Mouse (Mus musculus): ENCODE data around the gene Ssh3. TPM values are rescaled to one million over a fixed set of nuclear protein-coding genes. Genes with fewer than 3 reads are reported as not detected.
A peak's percentile ranks its signal among the peaks of the same experiment; 100 is the strongest.

Ssh3 gene
- polyA plus RNA-seq (2015; fragmentation: Nextera tagmentation; extraction: Ambion mirVana), result 18.1 and 18.5 TPM in 2 replicates

DNA sequence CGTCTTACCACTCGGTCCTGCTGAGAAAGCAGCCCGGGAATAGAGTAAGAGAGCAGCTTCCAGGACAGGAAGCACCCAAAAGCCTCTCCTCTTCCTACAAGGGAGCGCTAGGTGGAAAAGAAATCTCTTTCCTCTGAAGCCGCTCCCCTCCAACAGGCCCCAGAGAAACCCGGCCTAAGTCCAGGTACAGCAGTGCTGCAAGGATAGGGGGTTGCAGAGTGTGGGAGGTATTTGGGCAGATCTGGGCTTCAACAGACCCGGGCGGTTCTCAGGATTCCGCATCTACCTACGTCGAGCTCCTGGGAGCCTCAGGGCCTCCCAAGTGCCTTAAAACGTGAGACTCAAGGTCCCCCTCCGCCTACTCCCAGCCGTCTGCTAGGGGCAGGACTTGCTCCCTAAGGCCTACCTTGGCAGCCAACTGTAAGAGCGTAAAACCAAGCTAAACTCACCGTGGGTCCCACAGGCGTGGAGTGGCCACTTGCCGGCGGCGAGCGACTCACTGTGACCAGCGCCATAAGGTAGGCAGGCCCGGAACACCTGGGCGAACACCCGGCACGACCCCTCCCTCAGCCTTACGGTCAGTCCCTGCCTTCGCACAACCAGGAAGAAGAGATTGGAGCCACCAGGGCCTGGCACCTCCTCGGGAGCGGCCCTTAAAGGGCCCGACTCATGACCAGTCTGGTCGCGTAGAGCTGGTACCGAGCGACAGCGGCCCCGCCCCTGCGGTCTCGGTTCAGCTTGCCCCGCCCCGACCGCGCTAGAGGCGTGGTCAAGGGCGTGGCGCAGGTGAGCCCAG lies at the start of gene Ssh3:
Ssh3 (minus strand) TSS at position 615 of the 796 bp plus-strand sequence.
- Histone ChIP-seq H3K36me3 (ENCODE audit: control insufficient read depth, insufficient read depth) (peaks cover 23% of the 10 kb centered on the region; the same call in 1 of the 2 replicates), H3K9me3 (ENCODE audit: control insufficient read depth) (no peaks in the 10 kb centered on the region), H3K27me3 (replicated peaks; ENCODE audit: control insufficient read depth, insufficient read depth, low read length) (no peaks in the 10 kb centered on the region), H3K4me3 (ENCODE audit: low read depth, low read length) (peak within 1 kb of the TSS; percentile 62), H3K9ac (ENCODE audit: low read depth, low read length) (peak within 1 kb of the TSS; percentile 70), H3K27ac (ENCODE audit: low read depth, low read length) (peak within 1 kb of the TSS; percentile 84), H3K4me1 (replicated peaks; ENCODE audit: control insufficient read depth, insufficient read depth, low read length) (no peaks in the 10 kb centered on the region), H3K4me2 (replicated peaks; ENCODE audit: low read depth) (peak within 1 kb of the TSS; percentile 77)
- ATAC-seq, result peak; percentile 96
- TF ChIP-seq CTCF (IDR thresholded peaks at IDR 0.05; ENCODE audit: low read depth), result no peak
- 6% methylated on average over 46 of the region's 46 CpGs for WGBS

DNA sequence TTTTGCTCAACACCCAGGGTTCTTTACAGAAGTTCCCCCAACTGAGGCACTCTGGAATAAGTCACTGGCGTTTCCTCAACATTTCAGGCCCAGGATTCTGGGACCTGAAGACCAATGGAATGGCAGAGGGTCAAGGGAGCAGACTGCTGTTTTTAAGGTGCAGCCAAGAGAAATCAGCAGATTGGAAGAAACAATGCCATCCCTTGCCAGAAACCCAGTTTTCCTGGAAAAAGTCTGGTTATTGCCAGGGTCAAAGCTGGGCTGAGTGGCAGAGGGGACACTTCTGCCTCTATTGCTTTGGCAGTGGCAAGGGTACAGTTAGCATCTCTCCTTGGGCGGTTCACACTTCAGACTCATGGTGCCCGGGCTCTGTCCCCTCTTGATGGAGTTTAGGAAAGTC lies 48.2 kb upstream of the Ssh3 start:
- H3K4me2 ChIP-seq (replicated peaks; ENCODE audit: low read depth), result no peak overlapping the region

DNA sequence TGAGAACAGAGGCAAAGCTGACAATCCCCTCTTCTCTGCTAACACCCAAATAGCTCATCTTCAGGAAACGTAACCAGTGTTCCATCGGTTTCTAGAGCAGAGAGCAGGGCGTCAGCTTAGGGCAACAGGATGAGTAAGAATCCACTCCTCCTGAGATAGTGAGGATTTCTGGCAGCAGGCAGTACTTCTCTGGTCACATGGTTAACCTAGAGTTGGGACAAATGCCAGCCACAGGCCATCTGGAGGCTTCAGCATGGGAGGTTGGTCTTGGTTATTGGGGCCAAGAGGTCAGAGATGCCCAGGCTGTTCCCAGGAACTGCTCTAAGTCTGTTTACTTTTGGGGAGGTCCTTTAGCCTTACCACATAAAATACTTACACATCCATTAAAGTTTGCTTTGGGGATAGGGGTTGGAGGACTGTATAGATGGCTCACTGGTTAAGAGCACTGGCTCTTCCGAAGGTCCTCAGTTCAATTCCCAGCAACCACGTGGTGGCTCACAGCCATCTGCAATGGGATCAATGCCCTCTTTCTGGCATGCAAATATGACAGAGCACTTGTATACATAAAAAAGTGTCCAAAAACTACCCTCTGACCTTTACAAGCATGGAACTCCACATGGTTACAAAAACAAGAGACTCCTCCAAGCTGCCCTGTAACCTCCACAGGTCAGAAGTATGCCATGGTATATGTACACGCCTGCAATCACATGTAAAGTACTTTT lies 46.4 kb upstream of the Ssh3 start:
- Histone ChIP-seq H3K27me3 (replicated peaks; ENCODE audit: control insufficient read depth, insufficient read depth, low read length) (no peaks in the 10 kb centered on the region), H3K36me3 (ENCODE audit: control insufficient read depth, insufficient read depth) (peaks cover 35% of the 10 kb centered on the region), H3K4me1 (replicated peaks; ENCODE audit: control insufficient read depth, insufficient read depth, low read length) (no peaks in the 10 kb centered on the region), H3K4me2 (replicated peaks; ENCODE audit: low read depth) (no peak overlapping the region), H3K9ac (ENCODE audit: low read depth, low read length) (no peak overlapping the region), H3K27ac (ENCODE audit: low read depth, low read length) (0 out of 2 replicates have a peak overlapping the region, but pooled peaks have one; percentile 15), H3K9me3 (ENCODE audit: control insufficient read depth) (no peaks in the 10 kb centered on the region), H3K4me3 (ENCODE audit: low read depth, low read length) (no peak overlapping the region)
- no peak for TF ChIP-seq CTCF (IDR thresholded peaks at IDR 0.05; ENCODE audit: low read depth)
- 49% methylated on average over 6 of the region's 6 CpGs for WGBS
- peak; percentile 24; the same call in 1 of the 2 replicates for ATAC-seq

More for the DNA sequence above, 48.2 kb upstream of the Ssh3 start:
- no peak for ATAC-seq
- Histone ChIP-seq H3K27me3 (replicated peaks; ENCODE audit: control insufficient read depth, insufficient read depth, low read length) (no peaks in the 10 kb centered on the region), H3K9ac (ENCODE audit: low read depth, low read length) (no peak overlapping the region), H3K9me3 (ENCODE audit: control insufficient read depth) (no peaks in the 10 kb centered on the region), H3K27ac (ENCODE audit: low read depth, low read length) (no peak overlapping the region), H3K4me1 (replicated peaks; ENCODE audit: control insufficient read depth, insufficient read depth, low read length) (no peaks in the 10 kb centered on the region), H3K4me3 (ENCODE audit: low read depth, low read length) (no peak overlapping the region), H3K36me3 (ENCODE audit: control insufficient read depth, insufficient read depth) (peaks cover 49% of the 10 kb centered on the region)
- TF ChIP-seq CTCF (IDR thresholded peaks at IDR 0.05; ENCODE audit: low read depth), result no peak
- 91% methylated on average over 3 of the region's 3 CpGs for WGBS

DNA sequence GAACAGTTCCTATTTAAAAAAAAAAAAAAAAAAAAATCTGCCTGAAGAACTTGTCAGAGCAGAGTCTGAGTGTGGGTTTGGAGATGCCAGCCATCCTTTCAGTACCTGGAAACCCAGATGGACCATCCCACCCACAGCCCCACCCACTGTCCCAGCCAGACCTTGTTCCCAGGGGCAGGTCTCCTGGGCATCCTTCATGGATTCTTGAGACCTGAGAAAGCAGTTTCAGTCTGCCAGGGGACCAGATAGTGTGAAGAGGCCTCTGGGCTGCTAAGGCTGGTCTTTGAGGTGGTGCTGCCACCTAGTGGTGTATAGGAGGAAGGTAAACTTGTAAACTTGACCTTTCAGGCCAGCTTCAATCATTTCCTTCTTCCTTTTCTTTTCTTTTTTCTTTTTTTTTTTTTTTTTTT lies 40.8 kb upstream of the Ssh3 start:
- Histone ChIP-seq H3K4me3 (ENCODE audit: low read depth, low read length) (no peak overlapping the region), H3K9me3 (ENCODE audit: control insufficient read depth) (no peaks in the 10 kb centered on the region), H3K36me3 (ENCODE audit: control insufficient read depth, insufficient read depth) (no peaks in the 10 kb centered on the region), H3K4me2 (replicated peaks; ENCODE audit: low read depth) (no peak overlapping the region), H3K4me1 (replicated peaks; ENCODE audit: control insufficient read depth, insufficient read depth, low read length) (peaks cover 4% of the 10 kb centered on the region), H3K27me3 (replicated peaks; ENCODE audit: control insufficient read depth, insufficient read depth, low read length) (no peaks in the 10 kb centered on the region), H3K27ac (ENCODE audit: low read depth, low read length) (no peak overlapping the region), H3K9ac (ENCODE audit: low read depth, low read length) (no peak overlapping the region)
- peak; percentile 85 for TF ChIP-seq CTCF (IDR thresholded peaks at IDR 0.05; ENCODE audit: low read depth)
- no peak for ATAC-seq

DNA sequence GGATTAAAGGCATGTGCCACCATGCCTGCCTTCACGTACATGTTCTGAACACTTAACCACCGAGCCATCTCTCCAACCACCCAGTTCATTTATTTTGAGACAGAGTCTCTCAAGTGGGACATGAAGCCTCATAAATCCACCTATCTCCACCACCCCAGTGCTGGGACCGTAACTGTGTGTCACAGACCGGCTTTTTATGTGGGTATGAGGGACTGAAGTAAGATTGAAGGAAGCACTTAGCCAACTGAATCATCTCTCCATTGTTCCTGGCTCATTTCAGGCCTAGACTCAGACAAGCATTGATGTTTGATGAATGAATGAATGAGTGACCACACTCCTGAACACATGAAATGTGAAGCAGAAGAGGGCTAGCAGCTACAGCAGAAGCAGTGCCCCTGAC lies 40.3 kb upstream of the Ssh3 start:
- ATAC-seq, result no peak

DNA sequence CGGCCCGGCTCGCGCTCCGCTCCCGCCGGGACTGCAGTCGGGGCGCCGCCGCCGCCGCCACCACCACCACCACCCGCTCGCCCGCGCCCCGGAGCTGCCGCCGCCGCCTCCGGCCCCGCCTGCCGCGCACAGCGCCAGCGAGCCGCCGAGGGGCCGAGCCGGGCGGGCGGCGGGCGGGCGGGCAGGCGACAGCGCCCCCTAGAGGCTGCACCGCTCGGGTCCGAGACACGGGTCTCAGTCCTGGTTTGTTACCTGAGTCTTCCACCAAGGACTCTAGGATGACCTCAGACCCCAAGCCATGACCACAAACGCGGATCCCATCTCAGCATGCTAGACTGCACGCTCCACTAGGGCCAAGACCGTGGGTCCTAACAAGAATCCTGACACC lies 37.2 kb upstream of the Ssh3 start, which contains the start of gene Grk2:
Grk2 (minus strand) TSS at position 33 of the 388 bp plus-strand sequence.
- peaks cover 5% of the 10 kb centered on the region; the same call in 1 of the 2 replicates for H3K36me3 ChIP-seq (ENCODE audit: control insufficient read depth, insufficient read depth)
- peak within 1 kb of the TSS; percentile 93 for H3K4me3 ChIP-seq (ENCODE audit: low read depth, low read length)
- peak within 1 kb of the TSS; percentile 88 for H3K27ac ChIP-seq (ENCODE audit: low read depth, low read length)
- ATAC-seq, result peak; percentile 79
- WGBS, result under 1% methylated on average over 34 of the region's 46 CpGs
- H3K9me3 ChIP-seq (ENCODE audit: control insufficient read depth), result no peaks in the 10 kb centered on the region
- H3K4me2 ChIP-seq (replicated peaks; ENCODE audit: low read depth), result peak within 1 kb of the TSS; percentile 77
- H3K9ac ChIP-seq (ENCODE audit: low read depth, low read length), result peak within 1 kb of the TSS; percentile 93
- peaks cover 16% of the 10 kb centered on the region for H3K4me1 ChIP-seq (replicated peaks; ENCODE audit: control insufficient read depth, insufficient read depth, low read length)
- no peaks in the 10 kb centered on the region for H3K27me3 ChIP-seq (replicated peaks; ENCODE audit: control insufficient read depth, insufficient read depth, low read length)
- peak; percentile 81 for TF ChIP-seq CTCF (IDR thresholded peaks at IDR 0.05; ENCODE audit: low read depth)

More for the DNA sequence above, 40.3 kb upstream of the Ssh3 start:
- TF ChIP-seq CTCF (IDR thresholded peaks at IDR 0.05; ENCODE audit: low read depth), result no peak
- H3K4me1 ChIP-seq (replicated peaks; ENCODE audit: control insufficient read depth, insufficient read depth, low read length), result peaks cover 9% of the 10 kb centered on the region
- H3K9me3 ChIP-seq (ENCODE audit: control insufficient read depth), result no peaks in the 10 kb centered on the region
- H3K27ac ChIP-seq (ENCODE audit: low read depth, low read length), result no peak overlapping the region
- H3K4me3 ChIP-seq (ENCODE audit: low read depth, low read length), result no peak overlapping the region
- H3K36me3 ChIP-seq (ENCODE audit: control insufficient read depth, insufficient read depth), result no peaks in the 10 kb centered on the region
- H3K9ac ChIP-seq (ENCODE audit: low read depth, low read length), result no peak overlapping the region
- H3K27me3 ChIP-seq (replicated peaks; ENCODE audit: control insufficient read depth, insufficient read depth, low read length), result no peaks in the 10 kb centered on the region
- 96% methylated on average over 4 of the region's 4 CpGs for WGBS
- H3K4me2 ChIP-seq (replicated peaks; ENCODE audit: low read depth), result no peak overlapping the region

Measured in intestine, postnatal 0 days (tissue).